Mouse (Mus musculus): ENCODE results near the gene Bag1. TPM values are rescaled to one million over a fixed set of nuclear protein-coding genes. Genes with fewer than 3 reads are reported as not detected.

Gene Bag1
- total and polyA plus RNA-seq, 3 experiments, result 194 to 235 TPM; not detected in 1

GRCm38 (mm10) chr4:40996302-40996701, 48.2 kb upstream of the Bag1 start:
- Histone ChIP-seq H3K79me2 (ENCODE audit: control insufficient read depth, insufficient read depth, low read length, poor library complexity) (no peaks in the 10 kb centered on the region), H3K4me3 (ENCODE audit: control insufficient read depth in 1 of 2, insufficient read depth in 1 of 2, low read depth in 2 of 2, low read length in 2 of 2) (no peak overlapping the region), H3K27ac (ENCODE audit: control insufficient read depth, low read depth, low read length) (no peak overlapping the region), H3K36me3 (ENCODE audit: control insufficient read depth in 1 of 2, insufficient read depth in 2 of 2, low read length in 2 of 2) (peaks cover 4 to 61% of the 10 kb centered on the region in 2 experiments), H3K27me3 (ENCODE audit: control insufficient read depth in 1 of 2, insufficient read depth in 2 of 2, low read length in 2 of 2) (no peaks in the 10 kb centered on the region), H3K4me1 (ENCODE audit: control insufficient read depth in 1 of 2, insufficient read depth in 2 of 2, low read length in 2 of 2) (no peaks in the 10 kb centered on the region; a peak in 1 of 4 replicates), H3K9ac (ENCODE audit: control insufficient read depth, low read depth, low read length, poor library complexity, severe bottlenecking) (no peak overlapping the region), H3K9me3 (replicated peaks; ENCODE audit: insufficient read depth, low read length) (no peaks in the 10 kb centered on the region)
- TF ChIP-seq CTCF (IDR thresholded peaks at IDR 0.05 in 2 of 3, conservative IDR thresholded peaks at IDR 0.05 in 1 of 3; ENCODE audit: control insufficient read depth in 1 of 3, insufficient read depth in 1 of 3, low read depth in 2 of 3, low read length in 3 of 3, poor library complexity in 1 of 3, severe bottlenecking in 1 of 3), result no peak
- TF ChIP-seq ZNF384 (IDR thresholded peaks at IDR 0.05; ENCODE audit: low read depth, low read length), result no peak
- TF ChIP-seq EP300 (IDR thresholded peaks at IDR 0.05; ENCODE audit: low read depth in 1 of 2, low read length in 2 of 2), result peak; percentile 15 to 52; a peak in 2 of 4 replicates
- no peak for TF ChIP-seq RCOR1 (IDR thresholded peaks at IDR 0.05; ENCODE audit: low read depth, low read length)
- peak; percentile 53; the same call in 1 of the 2 replicates for TF ChIP-seq TCF12 (IDR thresholded peaks at IDR 0.05; ENCODE audit: low read depth, low read length)
- peak; percentile 21; the same call in 1 of the 2 replicates for TF ChIP-seq GATA1 (IDR thresholded peaks at IDR 0.05; ENCODE audit: low read depth, low read length)
- TF ChIP-seq TAL1 (IDR thresholded peaks at IDR 0.05; ENCODE audit: low read length), result peak; percentile 66
- peak; percentile 30 for DNase-seq (ENCODE audit: low read depth, low spot score)

- peaks cover 0 to 55% of the 10 kb centered on the region in 2 experiments; a peak in 2 of 4 replicates for H3K36me3 ChIP-seq (ENCODE audit: control insufficient read depth in 1 of 2, insufficient read depth in 2 of 2, low read length in 2 of 2)
- TF ChIP-seq TCF12 (IDR thresholded peaks at IDR 0.05; ENCODE audit: low read depth, low read length), result no peak
- TF ChIP-seq NELFE (IDR thresholded peaks at IDR 0.05; ENCODE audit: low read depth, low read length), result no peak
- TF ChIP-seq BHLHE40 (IDR thresholded peaks at IDR 0.05; ENCODE audit: borderline replicate concordance, low read depth, low read length), result no peak
- TF ChIP-seq SIN3A (IDR thresholded peaks at IDR 0.05; ENCODE audit: low read length), result no peak
- no peak for TF ChIP-seq MYB (IDR thresholded peaks at IDR 0.05; ENCODE audit: low read depth, low read length)
- no peak for TF ChIP-seq SMC3 (IDR thresholded peaks at IDR 0.05; ENCODE audit: low read depth, low read length)
- no peak for TF ChIP-seq HCFC1 (IDR thresholded peaks at IDR 0.05; ENCODE audit: low read depth, low read length)
- no peak for TF ChIP-seq MAZ (IDR thresholded peaks at IDR 0.05; ENCODE audit: low read depth, low read length)
- TF ChIP-seq TBP (IDR thresholded peaks at IDR 0.05; ENCODE audit: low read depth, low read length), result no peak
- TF ChIP-seq ELF1 (IDR thresholded peaks at IDR 0.05; ENCODE audit: low read depth, low read length), result no peak
- no peak for TF ChIP-seq ZC3H11A (IDR thresholded peaks at IDR 0.05; ENCODE audit: low read depth, low read length)
- no peak for TF ChIP-seq NRF1 (IDR thresholded peaks at IDR 0.05; ENCODE audit: insufficient read depth, low read depth, low read length, poor library complexity, severe bottlenecking)
- H3K27ac ChIP-seq (ENCODE audit: control insufficient read depth, low read depth, low read length), result no peak overlapping the region
- no peaks in the 10 kb centered on the region for H3K4me1 ChIP-seq (ENCODE audit: control insufficient read depth in 1 of 2, insufficient read depth in 2 of 2, low read length in 2 of 2)
- H3K79me2 ChIP-seq (ENCODE audit: control insufficient read depth, insufficient read depth, low read length, poor library complexity), result no peaks in the 10 kb centered on the region
- DNase-seq (ENCODE audit: low read depth, low spot score), result no peak
- H3K27me3 ChIP-seq (ENCODE audit: control insufficient read depth in 1 of 2, insufficient read depth in 2 of 2, low read length in 2 of 2), result no peaks in the 10 kb centered on the region
- H3K9me3 ChIP-seq (replicated peaks; ENCODE audit: insufficient read depth, low read length), result no peaks in the 10 kb centered on the region
- no peak overlapping the region for H3K4me3 ChIP-seq (ENCODE audit: control insufficient read depth in 1 of 2, insufficient read depth in 1 of 2, low read depth in 2 of 2, low read length in 2 of 2)
- no peak overlapping the region for H3K9ac ChIP-seq (ENCODE audit: control insufficient read depth, low read depth, low read length, poor library complexity, severe bottlenecking)
Observed at GRCm38 (mm10) chr4:40989633-40990032, 41.5 kb upstream of the Bag1 start.

Data from MEL (cell line).